Mouse (Mus musculus) limb, embryonic 12.5 days (tissue): ENCODE measurements around the gene Robo1. TPM values are rescaled to one million over a fixed set of nuclear protein-coding genes. Genes with fewer than 3 reads are reported as not detected.

ENCODE experiments used
- ATAC-seq: fragments of 200-750 bp; cut with Nextera tagmentation; 2 replicates; pipeline ENCODE4 v1.8.0; 2017; ENCODE audit warnings: low read depth, moderate TSS enrichment; ENCODE audit not compliant: insufficient number of reproducible peaks, insufficient read depth, low FRiP score, low TSS enrichment
- H3K27ac ChIP-seq: fragments of 300-500 bp; sonication (generic); 2 replicates; pipeline ENCODE4 v1.5.1; 2016; ENCODE audit warnings: mild to moderate bottlenecking, moderate library complexity
- H3K27me3 ChIP-seq: fragments of 300-500 bp; sonication (generic); 2 replicates; pipeline ENCODE4 v1.6.1; 2016; ENCODE audit warnings: mild to moderate bottlenecking, moderate library complexity
- H3K36me3 ChIP-seq: fragments of 300-500 bp; sonication (generic); 2 replicates; pipeline ENCODE4 v1.6.1; 2016; ENCODE audit warnings: mild to moderate bottlenecking, moderate library complexity
- H3K4me1 ChIP-seq: fragments of 300-500 bp; sonication (generic); replicated peaks from 2 replicates; pipeline ENCODE4 v1.6.1; 2016
- H3K4me2 ChIP-seq: fragments of 300-500 bp; sonication (generic); 2 replicates; pipeline ENCODE4 v1.6.1; 2016; ENCODE audit warnings: mild to moderate bottlenecking, moderate library complexity
- H3K4me3 ChIP-seq: fragments of 300-500 bp; sonication (generic); replicated peaks from 2 replicates; pipeline ENCODE4 v1.5.1; 2016; ENCODE audit warnings: mild to moderate bottlenecking
- H3K9ac ChIP-seq: fragments of 300-500 bp; sonication (generic); replicated peaks from 2 replicates; pipeline ENCODE4 v1.6.1; 2016; ENCODE audit warnings: mild to moderate bottlenecking, moderate library complexity
- H3K9me3 ChIP-seq: fragments of 300-500 bp; sonication (generic); 2 replicates; pipeline ENCODE4 v1.6.1; 2016; ENCODE audit warnings: mild to moderate bottlenecking, moderate library complexity
- WGBS: fragments of 180-500 bp; shearing (Covaris S2); methylation state at CpG from one replicate; pipeline ENCODE4 v1.1.7; 2016; 5-methylcytosine and 5-hydroxymethylcytosine counted together
- polyA plus RNA-seq: library from polyadenylated mRNA; unstranded; fragments of >200 nt; fragmentation: Nextera tagmentation; extraction: Ambion mirVana; gene quantifications from 2 replicates; pipeline ENCODE4 v1.2.1, GENCODE M21; 2016

The Robo1 gene
- polyA plus RNA-seq, 1 experiment from 2014 or later = 61.6 TPM

DNA sequence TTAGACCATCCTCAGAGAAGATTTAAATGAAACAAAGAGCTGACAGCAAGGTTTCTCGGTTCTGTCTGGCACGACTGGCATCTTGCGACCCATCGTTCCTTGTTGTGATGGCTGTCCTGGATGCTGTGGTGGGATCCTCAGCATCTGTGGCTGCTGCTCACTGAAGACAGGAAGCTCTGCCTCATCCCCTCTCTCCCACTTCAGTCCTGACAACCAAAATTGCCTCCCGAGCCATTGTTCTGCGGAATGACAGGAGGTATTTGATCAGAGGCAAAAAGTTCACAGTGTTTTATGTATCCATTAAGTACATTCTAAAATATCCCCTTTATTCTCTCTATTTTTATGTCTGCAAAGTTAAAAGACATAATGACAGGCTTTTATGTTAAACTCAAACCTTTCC is 643.9 kb downstream of the Robo1 start:
- no peak for ATAC-seq
- Histone ChIP-seq H3K27me3 (no peaks in the 10 kb centered on the region), H3K27ac (no peak overlapping the region), H3K4me2 (no peak overlapping the region), H3K9ac (no peak overlapping the region), H3K9me3 (no peaks in the 10 kb centered on the region), H3K4me1 (no peaks in the 10 kb centered on the region), H3K36me3 (no peaks in the 10 kb centered on the region), H3K4me3 (no peak overlapping the region)
- 92% methylated on average over 6 of the region's 6 CpGs for WGBS

GRCm38 (mm10) chr16:72959018-72959702 is 651.1 kb downstream of the Robo1 start:
- no peak for ATAC-seq
- WGBS = 84% methylated on average over 11 of the region's 11 CpGs

GRCm38 (mm10) chr16:72959823-72960222 is 651.7 kb downstream of the Robo1 start:
- WGBS = 90% methylated on average over 6 of the region's 6 CpGs
- no peak overlapping the region for H3K4me3 ChIP-seq
- no peak overlapping the region for H3K27ac ChIP-seq
- no peaks in the 10 kb centered on the region for H3K9me3 ChIP-seq
- no peak overlapping the region for H3K9ac ChIP-seq
- no peaks in the 10 kb centered on the region for H3K4me1 ChIP-seq
- no peaks in the 10 kb centered on the region for H3K27me3 ChIP-seq
- H3K4me2 ChIP-seq = no peak overlapping the region
- H3K36me3 ChIP-seq = peaks cover 29% of the 10 kb centered on the region
- ATAC-seq = no peak

More at GRCm38 (mm10) chr16:72959018-72959702, 651.1 kb downstream of the Robo1 start:
- no peak overlapping the region for H3K27ac ChIP-seq
- H3K9me3 ChIP-seq = no peaks in the 10 kb centered on the region
- no peaks in the 10 kb centered on the region for H3K27me3 ChIP-seq
- no peaks in the 10 kb centered on the region for H3K4me1 ChIP-seq
- H3K4me3 ChIP-seq = no peak overlapping the region
- H3K4me2 ChIP-seq = no peak overlapping the region
- H3K9ac ChIP-seq = no peak overlapping the region
- H3K36me3 ChIP-seq = peaks cover 25% of the 10 kb centered on the region

DNA sequence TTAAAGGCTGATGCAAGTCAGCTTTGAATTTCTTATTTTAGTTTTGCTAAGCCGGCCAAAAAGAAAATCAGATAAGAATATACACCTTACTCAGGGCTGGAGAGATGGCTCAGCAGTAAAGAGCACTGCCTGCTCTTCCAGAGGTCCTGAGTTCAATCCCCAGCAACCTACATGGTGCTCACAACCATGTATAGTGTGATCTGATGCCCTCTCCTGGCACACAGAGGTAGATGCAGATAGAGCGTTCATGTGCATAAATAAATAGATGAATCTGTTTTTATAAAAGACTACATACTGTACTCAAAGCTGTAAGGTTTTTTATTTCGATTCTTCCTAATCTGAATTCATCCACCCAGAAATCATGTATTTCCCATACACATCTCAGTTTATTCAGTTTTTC is 655.7 kb downstream of the Robo1 start:
- H3K4me1 ChIP-seq = no peaks in the 10 kb centered on the region
- no peak overlapping the region for H3K27ac ChIP-seq
- no peak overlapping the region for H3K9ac ChIP-seq
- H3K4me2 ChIP-seq = no peak overlapping the region
- H3K36me3 ChIP-seq = peaks cover 29% of the 10 kb centered on the region
- no peaks in the 10 kb centered on the region for H3K9me3 ChIP-seq
- WGBS = 96% methylated on average over 3 of the region's 3 CpGs
- no peak for ATAC-seq
- no peak overlapping the region for H3K4me3 ChIP-seq
- H3K27me3 ChIP-seq = no peaks in the 10 kb centered on the region

DNA sequence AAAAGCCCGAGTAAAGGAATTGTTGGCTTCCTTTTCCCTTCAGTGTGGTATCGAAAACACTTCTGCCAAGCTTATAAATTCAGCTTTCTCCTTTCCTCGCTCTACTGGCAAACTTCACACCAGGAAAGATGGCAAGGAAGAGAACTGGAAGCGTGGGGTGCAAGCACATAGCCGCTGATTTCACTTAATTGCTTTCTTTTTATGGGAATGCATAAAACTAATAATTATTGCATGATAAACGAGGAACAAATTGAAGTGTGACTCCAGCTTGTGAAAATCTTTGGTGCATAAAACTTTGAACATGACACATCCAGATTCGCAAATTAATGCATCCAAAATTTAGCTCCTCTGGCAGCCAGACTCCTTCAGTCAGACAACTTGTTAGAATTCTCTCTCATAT is 659.4 kb downstream of the Robo1 start:
- Histone ChIP-seq H3K9me3 (no peaks in the 10 kb centered on the region), H3K36me3 (peaks cover 34% of the 10 kb centered on the region), H3K4me3 (no peak overlapping the region), H3K9ac (no peak overlapping the region), H3K27me3 (no peaks in the 10 kb centered on the region), H3K27ac (no peak overlapping the region), H3K4me2 (no peak overlapping the region), H3K4me1 (no peaks in the 10 kb centered on the region)
- 61% methylated on average over 7 of the region's 7 CpGs for WGBS
- ATAC-seq = no peak

GRCm38 (mm10) chr16:72969990-72970389 is 661.9 kb downstream of the Robo1 start:
- no peaks in the 10 kb centered on the region for H3K9me3 ChIP-seq
- no peaks in the 10 kb centered on the region for H3K27me3 ChIP-seq
- no peak for ATAC-seq
- H3K27ac ChIP-seq = no peak overlapping the region
- WGBS = 81% methylated on average over 7 of the region's 7 CpGs
- H3K4me3 ChIP-seq = no peak overlapping the region
- H3K4me1 ChIP-seq = no peaks in the 10 kb centered on the region
- no peak overlapping the region for H3K4me2 ChIP-seq
- H3K36me3 ChIP-seq = peaks cover 31% of the 10 kb centered on the region
- H3K9ac ChIP-seq = no peak overlapping the region

GRCm38 (mm10) chr16:72973685-72974084 is 665.6 kb downstream of the Robo1 start:
- H3K9ac ChIP-seq = no peak overlapping the region

DNA sequence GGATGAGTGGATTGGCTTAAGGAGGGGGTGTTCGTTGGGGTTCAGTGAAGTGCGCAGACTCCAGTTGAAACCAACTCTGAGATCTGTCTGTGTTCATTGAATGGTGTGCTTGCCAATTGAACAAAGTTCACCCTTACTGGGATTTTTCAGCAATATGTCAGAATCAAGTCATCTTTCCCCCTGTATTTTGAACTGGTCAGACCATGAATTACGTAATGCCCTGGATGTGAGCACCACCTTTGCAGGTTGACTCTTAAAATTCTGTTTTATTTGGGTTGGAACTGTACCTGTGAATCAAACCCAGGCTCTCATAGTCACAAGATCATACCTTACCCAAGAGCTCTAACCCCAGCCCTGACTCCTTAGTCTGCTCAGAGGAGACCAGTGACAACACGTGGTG is 666.6 kb downstream of the Robo1 start:
- no peaks in the 10 kb centered on the region for H3K9me3 ChIP-seq
- peaks cover 44% of the 10 kb centered on the region for H3K36me3 ChIP-seq
- H3K9ac ChIP-seq = no peak overlapping the region
- no peak overlapping the region for H3K4me2 ChIP-seq
- WGBS = 98% methylated on average over 4 of the region's 4 CpGs
- H3K27me3 ChIP-seq = 0 out of 2 replicates have a peak, but pooled peaks cover 3% of the 10 kb centered on the region
- H3K27ac ChIP-seq = no peak overlapping the region
- H3K4me1 ChIP-seq = peaks cover 7% of the 10 kb centered on the region; the same call in 1 of the 2 replicates
- ATAC-seq = no peak
- H3K4me3 ChIP-seq = no peak overlapping the region

More at GRCm38 (mm10) chr16:72973685-72974084, 665.6 kb downstream of the Robo1 start:
- Histone ChIP-seq H3K27ac (no peak overlapping the region), H3K9me3 (no peaks in the 10 kb centered on the region), H3K4me2 (no peak overlapping the region), H3K4me3 (no peak overlapping the region), H3K4me1 (peaks cover 7% of the 10 kb centered on the region; the same call in 1 of the 2 replicates), H3K36me3 (peaks cover 44% of the 10 kb centered on the region), H3K27me3 (0 out of 2 replicates have a peak, but pooled peaks cover 3% of the 10 kb centered on the region)
- whole genome bisulfite sequencing = 88% methylated on average over 6 of the region's 6 CpGs
- no peak for ATAC-seq

- H3K4me1 ChIP-seq = peaks cover 7% of the 10 kb centered on the region; the same call in 1 of the 2 replicates
- H3K9ac ChIP-seq = no peak overlapping the region
- H3K36me3 ChIP-seq = peaks cover 32% of the 10 kb centered on the region; the same call in 1 of the 2 replicates
- H3K4me3 ChIP-seq = no peak overlapping the region
- no peak overlapping the region for H3K4me2 ChIP-seq
- H3K27me3 ChIP-seq = 0 out of 2 replicates have a peak, but pooled peaks cover 3% of the 10 kb centered on the region
- H3K9me3 ChIP-seq = no peaks in the 10 kb centered on the region
- no peak for ATAC-seq
- no peak overlapping the region for H3K27ac ChIP-seq
- 65% methylated on average over 19 of the region's 19 CpGs for WGBS
Observed at GRCm38 (mm10) chr16:72976849-72977576, 668.9 kb downstream of the Robo1 start.

DNA sequence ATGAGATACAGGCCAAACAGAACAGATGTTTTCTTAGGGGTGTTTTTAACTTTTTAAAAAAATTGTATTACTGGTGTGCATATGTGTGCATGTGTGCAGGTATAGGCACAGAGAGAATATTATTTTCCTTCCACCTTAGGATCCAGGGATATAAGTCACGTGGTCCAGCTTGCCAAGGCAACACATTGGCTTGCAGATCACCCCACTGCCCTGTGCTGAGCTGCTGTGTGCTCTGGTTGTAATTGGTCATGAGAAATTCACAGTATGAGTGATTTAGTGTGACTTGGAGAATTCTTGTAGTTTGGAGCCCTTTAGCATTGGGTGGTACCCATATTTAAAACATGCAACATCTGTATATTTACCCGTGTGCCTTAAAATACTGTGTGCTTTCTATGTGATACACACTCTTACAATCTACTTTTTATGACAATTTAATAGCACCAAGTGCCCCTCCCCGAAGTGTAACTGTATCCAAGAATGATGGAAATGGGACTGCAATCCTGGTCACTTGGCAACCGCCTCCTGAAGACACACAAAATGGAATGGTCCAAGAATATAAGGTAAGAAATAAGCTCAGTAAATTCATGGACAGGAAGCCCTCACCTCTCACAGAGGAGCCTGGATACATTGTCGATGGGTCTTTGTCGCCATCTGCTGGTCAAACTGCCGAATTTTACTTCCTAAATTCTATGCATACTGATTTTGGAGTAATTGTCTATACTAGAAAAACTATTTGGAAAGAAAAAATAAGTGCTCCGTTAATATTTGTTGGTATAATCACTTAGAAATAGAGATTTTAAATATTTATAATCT is 671.5 kb downstream of the Robo1 start:
- H3K9ac ChIP-seq = no peak overlapping the region
- peaks cover 29% of the 10 kb centered on the region; the same call in 1 of the 2 replicates for H3K36me3 ChIP-seq
- 30% methylated on average over 8 of the region's 8 CpGs for WGBS
- H3K9me3 ChIP-seq = no peaks in the 10 kb centered on the region
- peaks cover 11% of the 10 kb centered on the region for H3K4me1 ChIP-seq
- ATAC-seq = peak; percentile 70
- no peak overlapping the region for H3K4me3 ChIP-seq
- H3K27me3 ChIP-seq = 0 out of 2 replicates have a peak, but pooled peaks cover 3% of the 10 kb centered on the region
- H3K4me2 ChIP-seq = no peak overlapping the region
- no peak overlapping the region for H3K27ac ChIP-seq
